Mouse (Mus musculus) adrenal gland, postnatal 0 days (tissue): ENCODE measurements around the gene Sucla2. TPM values are rescaled to one million over a fixed set of nuclear protein-coding genes. Genes with fewer than 3 reads are reported as not detected.

Source experiments
- polyA plus RNA-seq: library from polyadenylated mRNA; unstranded; fragments of >200 nt; fragmentation: Nextera tagmentation; extraction: Ambion mirVana; gene quantifications from 2 replicates; pipeline ENCODE4 v1.2.1, GENCODE M21; 2015

Gene Sucla2
- 172 and 221 TPM in 2 replicates for polyA plus RNA-seq

DNA sequence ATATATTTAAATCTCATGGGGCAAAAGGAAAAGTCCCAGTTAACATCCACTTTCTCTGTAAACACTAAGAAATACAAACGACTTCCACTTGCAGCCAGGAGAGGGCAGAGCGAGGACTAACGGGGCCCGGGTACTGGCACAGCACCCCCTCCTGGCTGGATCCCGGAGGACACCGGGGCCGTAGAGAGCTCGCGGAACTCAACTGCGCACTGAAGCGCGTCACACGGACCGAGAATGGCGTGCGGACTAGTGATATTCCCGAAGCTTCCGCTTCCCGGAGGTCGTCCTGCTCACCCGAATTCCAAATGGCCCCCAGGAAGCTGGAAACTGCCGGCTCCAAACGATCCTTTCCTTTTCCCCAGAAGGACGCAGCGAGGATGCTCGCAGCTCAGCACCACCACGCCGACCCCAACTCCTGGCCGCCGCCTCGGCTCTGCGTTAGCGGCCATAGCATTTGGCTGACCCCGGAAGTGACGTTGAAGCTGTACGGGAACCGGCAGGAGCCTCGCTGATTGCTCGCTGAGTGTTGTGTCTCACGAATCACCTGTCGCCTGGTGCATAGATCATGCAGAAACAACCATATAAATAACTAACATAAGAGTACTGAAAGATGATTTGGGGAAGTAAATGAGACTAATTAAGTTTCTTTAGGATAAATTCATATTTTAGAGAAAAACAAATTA, at the start of gene Sucla2:
Sucla2 (plus strand) TSS at position 554 of the 683 bp plus-strand sequence.

DNA sequence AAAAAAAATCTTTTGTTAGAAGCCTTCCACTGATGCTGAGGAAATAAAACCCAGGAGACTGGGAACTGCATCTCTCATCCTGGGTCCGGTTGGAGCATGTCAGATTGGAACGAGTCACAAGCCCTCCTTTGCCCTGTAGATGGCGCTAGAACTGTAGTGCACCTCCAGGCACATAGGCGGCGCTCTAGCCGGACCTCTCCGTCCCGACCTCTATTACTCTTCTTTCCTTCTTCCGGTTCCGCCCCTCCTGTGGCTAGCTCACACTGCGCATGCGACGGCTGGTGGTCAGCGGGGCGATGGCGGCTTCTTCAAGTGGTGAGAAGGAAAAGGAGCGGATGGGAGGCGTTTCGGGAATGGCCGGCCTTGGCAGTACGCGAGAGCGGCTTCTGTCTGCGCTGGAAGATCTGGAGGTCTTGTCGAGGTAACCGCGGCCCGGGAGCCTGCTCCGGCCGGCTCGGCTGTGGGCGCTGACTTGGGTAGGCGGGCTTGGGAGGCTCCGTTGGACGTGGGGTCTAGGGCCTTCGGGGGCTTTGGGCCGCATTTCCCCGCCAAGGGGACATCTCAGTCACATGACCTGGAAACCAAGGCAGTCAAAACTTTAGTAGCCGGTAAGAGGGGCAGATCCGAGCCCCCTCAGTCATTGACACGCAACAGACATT, 15.2 kb upstream of the Sucla2 start, which contains the start of gene Med4:
Med4 (plus strand) TSS at position 261 of the 659 bp plus-strand sequence.

DNA sequence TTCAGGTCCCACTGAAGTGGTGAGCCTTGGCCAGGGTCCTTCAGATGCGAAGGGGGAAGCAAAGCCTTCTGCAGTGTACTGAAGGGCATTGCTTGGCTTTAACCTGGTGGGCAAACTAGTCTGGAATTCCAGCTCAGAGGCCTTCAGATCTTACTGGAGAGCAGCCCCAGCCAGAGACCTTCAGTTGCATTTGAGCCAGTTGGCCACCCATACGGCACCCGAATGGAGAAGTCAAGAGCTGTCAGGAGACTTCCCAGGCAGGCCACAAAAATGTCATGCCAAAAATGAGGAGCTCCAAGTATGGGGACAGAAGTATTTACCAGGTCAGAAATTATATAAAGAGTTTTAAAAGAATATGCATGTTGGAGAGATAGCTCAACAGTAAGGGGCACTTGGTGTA, 22.9 kb downstream of the Sucla2 start, which contains the start of gene Nudt15:
Nudt15 (minus strand) TSS at position 192 of the 400 bp plus-strand sequence.

Other genes starting within 250 kb of the Sucla2 start
- 11.5 and 13.8 TPM in 2 replicates for gene Rb1, start 199.5 kb upstream of the Sucla2 start, polyA plus RNA-seq
- gene Itm2b, start 140.0 kb upstream of the Sucla2 start, polyA plus RNA-seq = 1,314 and 1,598 TPM in 2 replicates
- gene Med4, start 15.3 kb upstream of the Sucla2 start, polyA plus RNA-seq = 45.0 and 58.2 TPM in 2 replicates
- 4.1 and 4.9 TPM in 2 replicates for gene Nudt15, start 22.9 kb downstream of the Sucla2 start, polyA plus RNA-seq
- gene Gm21750, start 135.9 kb downstream of the Sucla2 start, polyA plus RNA-seq = not detected in 2 replicates